Mouse (Mus musculus): ENCODE measurements around the gene Pnpo. TPM values are rescaled to one million over a fixed set of nuclear protein-coding genes. Genes with fewer than 3 reads are reported as not detected.
A peak's percentile ranks its signal among the peaks of the same experiment; 100 is the strongest.

The Pnpo gene
- polyA plus RNA-seq, 1 experiment from 2014 or later, result 18.3 TPM

DNA sequence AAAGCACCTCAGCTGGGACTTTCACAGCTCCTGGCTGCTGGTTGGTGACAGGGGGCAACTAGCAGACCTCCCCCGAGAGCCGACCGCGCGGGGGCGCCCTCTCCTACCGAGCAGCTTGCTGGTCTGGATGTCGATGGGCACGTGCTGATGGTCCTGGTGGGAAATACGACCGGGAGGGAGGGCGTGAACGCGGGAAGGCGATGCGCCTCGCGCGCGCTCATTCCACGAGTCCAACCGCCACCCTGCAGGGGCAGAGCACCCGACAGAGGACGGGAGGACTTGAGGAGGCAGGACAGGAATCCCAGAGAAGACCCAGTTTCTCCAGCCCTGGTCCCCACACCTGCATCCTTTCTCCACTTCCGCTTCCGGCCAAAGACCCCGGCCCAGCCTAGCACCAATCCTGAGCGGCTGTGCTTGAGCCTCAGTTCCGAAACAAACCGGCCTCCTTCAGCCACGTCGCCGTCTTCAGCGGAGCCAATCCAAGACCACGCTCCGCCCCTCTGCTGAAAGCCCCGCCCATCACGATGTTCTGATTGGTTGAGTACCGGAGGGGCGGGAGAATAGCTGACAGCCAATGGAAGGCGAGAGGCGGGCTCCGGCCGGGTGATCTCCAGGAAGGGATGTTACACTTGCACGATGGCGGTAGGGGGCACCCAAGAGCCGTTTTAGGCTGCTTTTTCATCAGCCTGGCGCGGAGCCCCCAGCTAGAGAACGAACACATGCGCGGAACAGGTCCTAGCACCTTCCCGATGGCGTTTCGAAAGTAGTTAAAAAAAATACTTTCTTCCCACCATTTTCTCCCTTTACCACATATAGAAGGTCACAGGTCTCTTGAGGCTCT lies 27.5 kb downstream of the Pnpo start, which contains the start of gene Cdk5rap3:
Cdk5rap3 (minus strand) TSS at position 453 of the 841 bp plus-strand sequence.
- Histone ChIP-seq H3K4me2 (replicated peaks) (peak within 1 kb of the TSS; percentile 98), H3K4me3 (replicated peaks) (peak within 1 kb of the TSS; percentile 78), H3K9ac (replicated peaks) (peak within 1 kb of the TSS; percentile 79), H3K4me1 (replicated peaks) (peaks cover 15% of the 10 kb centered on the region), H3K27ac (peak within 1 kb of the TSS; percentile 72), H3K36me3 (peaks cover 20% of the 10 kb centered on the region), H3K9me3 (no peaks in the 10 kb centered on the region), H3K27me3 (0 out of 2 replicates have a peak, but pooled peaks cover 4% of the 10 kb centered on the region)
- ATAC-seq, result peak; percentile 99
- WGBS, result under 1% methylated on average over 55 of the region's 55 CpGs

DNA sequence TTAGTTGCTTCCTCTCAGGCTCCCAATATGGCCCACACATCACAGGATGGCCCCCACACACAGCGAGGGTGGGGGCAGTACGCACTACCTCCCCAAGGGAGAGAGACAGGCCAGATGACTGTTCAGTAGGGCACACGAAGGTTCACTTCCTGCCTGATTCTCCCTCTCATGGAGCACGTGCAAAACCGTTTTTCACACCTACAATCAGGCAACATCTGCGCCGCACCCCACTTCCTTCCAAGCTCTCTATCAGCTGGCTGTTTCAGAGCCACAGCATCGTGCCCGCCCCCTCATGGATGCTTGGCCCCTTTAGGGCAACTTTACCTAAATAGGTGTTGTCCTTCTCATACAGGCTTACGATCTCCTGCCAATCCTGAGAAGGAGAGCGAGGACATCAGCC lies 31.1 kb downstream of the Pnpo start:
- Histone ChIP-seq H3K4me2 (replicated peaks) (no peak overlapping the region), H3K4me3 (replicated peaks) (no peak overlapping the region), H3K4me1 (replicated peaks) (peaks cover 36% of the 10 kb centered on the region), H3K27me3 (0 out of 2 replicates have a peak, but pooled peaks cover 2% of the 10 kb centered on the region), H3K27ac (no peak overlapping the region), H3K9me3 (no peaks in the 10 kb centered on the region), H3K36me3 (peaks cover 38% of the 10 kb centered on the region), H3K9ac (replicated peaks) (0 out of 2 replicates have a peak overlapping the region, but pooled peaks have one; percentile 12)
- 92% methylated on average over 11 of the region's 11 CpGs for WGBS
- ATAC-seq, result no peak

DNA sequence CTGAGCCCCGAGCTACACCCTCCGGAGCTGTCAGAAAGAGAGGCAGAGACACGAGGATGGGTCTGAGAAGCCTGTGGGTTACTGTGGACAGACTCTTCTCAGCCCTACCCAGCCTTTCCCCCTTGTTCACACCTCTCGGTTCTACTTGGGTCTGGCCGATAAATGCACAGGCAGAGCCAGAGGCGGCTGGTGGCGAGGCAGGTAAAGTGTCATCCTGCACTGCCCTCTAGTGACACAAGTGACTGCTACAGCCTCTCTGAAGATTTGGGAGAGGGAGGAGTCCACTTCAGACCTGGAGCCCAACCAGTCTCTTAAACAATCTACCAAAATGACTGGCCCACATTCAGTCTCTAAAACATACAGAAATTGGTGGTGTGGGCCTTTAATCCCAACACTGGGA lies 33.8 kb downstream of the Pnpo start:
- WGBS, result 20% methylated on average over 7 of the region's 7 CpGs
- peaks cover 53% of the 10 kb centered on the region for H3K4me1 ChIP-seq (replicated peaks)
- H3K4me3 ChIP-seq (replicated peaks), result no peak overlapping the region
- H3K36me3 ChIP-seq, result peaks cover 42% of the 10 kb centered on the region
- H3K9ac ChIP-seq (replicated peaks), result no peak overlapping the region
- H3K27ac ChIP-seq, result peak overlapping the region; percentile 40; the same call in 1 of the 2 replicates
- no peaks in the 10 kb centered on the region for H3K27me3 ChIP-seq
- no peak overlapping the region for H3K4me2 ChIP-seq (replicated peaks)
- peak; percentile 79 for ATAC-seq
- no peaks in the 10 kb centered on the region for H3K9me3 ChIP-seq

DNA sequence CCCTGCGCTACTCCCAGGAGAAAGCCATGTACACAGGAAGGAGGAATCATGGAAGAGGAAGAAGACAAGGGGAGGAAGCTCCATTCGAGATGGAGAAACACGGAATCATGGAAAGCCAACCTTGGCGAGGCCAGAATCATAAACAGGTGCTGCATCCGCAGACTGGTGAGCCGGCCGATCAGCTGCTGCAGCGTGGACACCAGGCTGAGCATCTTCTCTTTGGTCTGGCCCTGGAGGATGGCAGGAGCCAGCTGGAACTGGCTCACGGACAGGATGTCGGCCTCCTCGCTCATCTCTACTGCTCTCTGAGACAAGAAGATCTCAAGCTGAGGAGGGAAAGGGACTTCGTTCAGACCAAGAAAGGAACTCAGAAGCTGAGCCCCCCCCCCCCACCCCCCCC lies 35.2 kb downstream of the Pnpo start:
- 96% methylated on average over 12 of the region's 12 CpGs for WGBS
- no peak overlapping the region for H3K9ac ChIP-seq (replicated peaks)
- H3K4me2 ChIP-seq (replicated peaks), result no peak overlapping the region
- ATAC-seq, result no peak
- peaks cover 53% of the 10 kb centered on the region for H3K4me1 ChIP-seq (replicated peaks)
- no peaks in the 10 kb centered on the region for H3K27me3 ChIP-seq
- peaks cover 42% of the 10 kb centered on the region for H3K36me3 ChIP-seq
- H3K27ac ChIP-seq, result peak overlapping the region; percentile 79; the same call in 1 of the 2 replicates
- no peak overlapping the region for H3K4me3 ChIP-seq (replicated peaks)
- no peaks in the 10 kb centered on the region for H3K9me3 ChIP-seq

DNA sequence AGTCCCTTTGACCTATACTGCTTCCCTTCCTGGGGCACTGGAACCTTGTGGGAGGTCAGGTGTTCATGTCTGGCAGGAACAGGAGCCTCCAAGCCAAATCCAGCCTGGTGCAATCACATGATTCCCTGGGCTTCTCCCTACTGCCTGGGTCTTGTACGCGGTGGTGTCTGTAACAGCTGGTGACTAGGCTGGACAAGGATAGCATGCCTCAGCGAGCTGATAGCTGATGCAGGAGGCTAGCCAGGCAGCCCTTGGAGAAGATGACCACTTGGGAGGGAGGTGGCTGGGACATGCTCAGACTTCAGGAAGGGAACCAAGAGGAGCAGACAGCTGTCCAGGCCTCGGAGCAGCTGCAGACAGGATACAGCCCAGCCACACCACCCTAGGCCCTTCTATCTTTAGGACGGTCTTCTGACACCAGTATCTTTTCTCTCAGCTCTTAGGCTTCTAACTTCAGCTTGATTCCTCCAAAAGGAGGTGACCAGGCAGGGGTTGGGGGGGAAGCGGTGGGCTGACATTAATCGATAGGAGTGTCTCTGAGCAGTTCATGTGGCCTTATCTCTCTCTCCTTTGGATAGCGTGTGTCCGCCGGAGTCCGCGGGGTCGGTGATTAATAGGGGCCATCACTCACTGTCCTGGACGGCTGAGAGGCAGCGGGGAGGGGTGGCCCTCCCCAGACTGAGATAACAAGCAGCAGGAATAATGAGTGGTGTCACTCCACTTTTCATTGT lies 37.2 kb downstream of the Pnpo start:
- Histone ChIP-seq H3K27ac (peak overlapping the region; percentile 79), H3K4me1 (replicated peaks) (peaks cover 73% of the 10 kb centered on the region), H3K4me2 (replicated peaks) (no peak overlapping the region), H3K27me3 (no peaks in the 10 kb centered on the region), H3K4me3 (replicated peaks) (no peak overlapping the region), H3K9ac (replicated peaks) (peak overlapping the region; percentile 50; the same call in 1 of the 2 replicates), H3K36me3 (peaks cover 26% of the 10 kb centered on the region), H3K9me3 (no peaks in the 10 kb centered on the region)
- no peak for ATAC-seq
- 35% methylated on average over 15 of the region's 15 CpGs for WGBS

DNA sequence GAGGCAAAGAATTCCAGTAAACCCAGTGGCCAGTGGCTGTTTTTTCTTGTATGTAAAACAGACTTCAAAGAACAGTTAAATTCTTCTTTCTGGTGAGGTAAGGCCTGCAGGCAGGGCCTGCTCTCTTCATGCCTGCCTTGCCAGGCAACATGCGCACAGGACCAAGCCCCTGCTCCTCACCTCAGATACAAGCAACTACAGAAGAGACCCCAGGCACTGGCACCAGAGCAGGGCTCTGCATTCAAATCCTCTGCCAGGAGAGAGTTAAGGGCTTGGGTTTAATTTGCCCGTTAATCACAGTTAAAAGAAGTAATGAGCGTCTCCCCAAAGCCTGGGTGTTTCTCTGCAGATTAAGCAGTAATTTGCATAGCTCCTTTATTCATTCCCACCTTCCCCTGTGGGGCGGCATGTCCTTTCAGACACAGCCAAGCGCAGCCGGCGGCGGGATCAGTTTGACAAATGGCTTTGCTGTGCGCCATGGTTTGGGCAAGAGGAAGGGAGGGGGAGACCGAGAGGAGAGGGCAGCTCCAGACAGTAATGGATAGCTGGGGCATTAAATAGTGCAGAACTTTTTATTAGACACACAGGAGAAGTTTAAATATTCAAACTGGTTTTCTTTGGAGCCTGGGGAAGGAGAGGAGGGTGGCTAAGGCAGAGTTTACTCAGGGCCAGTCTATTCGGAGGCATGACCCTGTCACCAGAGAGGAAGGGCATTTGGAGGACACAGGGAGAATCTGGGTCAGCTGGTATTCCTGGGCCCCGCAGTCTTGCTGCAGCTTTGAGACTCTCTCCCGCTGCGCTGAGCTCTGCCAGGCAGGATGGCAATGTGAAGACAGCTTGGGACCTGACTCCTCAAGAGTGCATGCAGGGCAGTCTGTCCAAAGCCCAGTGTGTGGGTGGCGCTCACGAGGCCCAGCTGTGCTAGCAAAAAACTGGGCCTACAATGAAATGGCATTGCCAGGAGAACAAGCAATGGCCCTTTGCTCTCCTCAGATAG lies 40.8 kb downstream of the Pnpo start:
- no peaks in the 10 kb centered on the region for H3K9me3 ChIP-seq
- H3K4me3 ChIP-seq (replicated peaks), result no peak overlapping the region
- no peaks in the 10 kb centered on the region for H3K27me3 ChIP-seq
- H3K27ac ChIP-seq, result peak overlapping the region; percentile 92
- ATAC-seq, result peak; percentile 76
- WGBS, result 3% methylated on average over 16 of the region's 16 CpGs
- 0 out of 2 replicates have a peak overlapping the region, but pooled peaks have one; percentile 22 for H3K4me2 ChIP-seq (replicated peaks)
- H3K36me3 ChIP-seq, result peaks cover 6% of the 10 kb centered on the region
- peaks cover 88% of the 10 kb centered on the region for H3K4me1 ChIP-seq (replicated peaks)
- peak overlapping the region; percentile 21; the same call in 1 of the 2 replicates for H3K9ac ChIP-seq (replicated peaks)

DNA sequence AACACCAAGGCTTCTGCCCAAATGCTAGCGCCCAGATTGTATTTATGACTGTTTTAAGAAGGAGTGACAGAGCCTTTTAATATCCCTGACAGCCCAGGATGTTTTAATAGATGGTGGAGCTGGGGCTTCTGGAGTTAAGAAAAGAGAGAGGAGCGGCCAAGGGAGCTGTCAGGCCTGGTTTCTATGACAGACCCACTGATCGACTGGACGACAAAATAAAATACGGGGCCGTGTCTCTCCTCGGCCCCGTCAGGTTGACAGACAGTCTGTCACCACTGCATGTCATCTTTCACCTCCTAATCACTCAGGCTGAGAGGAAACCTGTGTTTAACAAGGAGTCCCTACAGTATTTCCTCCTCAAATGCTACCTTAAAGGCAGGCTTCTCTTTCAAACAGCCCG lies 42.5 kb downstream of the Pnpo start:
- Histone ChIP-seq H3K4me3 (replicated peaks) (no peak overlapping the region), H3K4me1 (replicated peaks) (peaks cover 88% of the 10 kb centered on the region), H3K4me2 (replicated peaks) (no peak overlapping the region), H3K9ac (replicated peaks) (no peak overlapping the region), H3K9me3 (no peaks in the 10 kb centered on the region), H3K27me3 (no peaks in the 10 kb centered on the region), H3K36me3 (no peaks in the 10 kb centered on the region), H3K27ac (peak overlapping the region; percentile 93)
- 44% methylated on average over 9 of the region's 9 CpGs for WGBS
- ATAC-seq, result no peak

DNA sequence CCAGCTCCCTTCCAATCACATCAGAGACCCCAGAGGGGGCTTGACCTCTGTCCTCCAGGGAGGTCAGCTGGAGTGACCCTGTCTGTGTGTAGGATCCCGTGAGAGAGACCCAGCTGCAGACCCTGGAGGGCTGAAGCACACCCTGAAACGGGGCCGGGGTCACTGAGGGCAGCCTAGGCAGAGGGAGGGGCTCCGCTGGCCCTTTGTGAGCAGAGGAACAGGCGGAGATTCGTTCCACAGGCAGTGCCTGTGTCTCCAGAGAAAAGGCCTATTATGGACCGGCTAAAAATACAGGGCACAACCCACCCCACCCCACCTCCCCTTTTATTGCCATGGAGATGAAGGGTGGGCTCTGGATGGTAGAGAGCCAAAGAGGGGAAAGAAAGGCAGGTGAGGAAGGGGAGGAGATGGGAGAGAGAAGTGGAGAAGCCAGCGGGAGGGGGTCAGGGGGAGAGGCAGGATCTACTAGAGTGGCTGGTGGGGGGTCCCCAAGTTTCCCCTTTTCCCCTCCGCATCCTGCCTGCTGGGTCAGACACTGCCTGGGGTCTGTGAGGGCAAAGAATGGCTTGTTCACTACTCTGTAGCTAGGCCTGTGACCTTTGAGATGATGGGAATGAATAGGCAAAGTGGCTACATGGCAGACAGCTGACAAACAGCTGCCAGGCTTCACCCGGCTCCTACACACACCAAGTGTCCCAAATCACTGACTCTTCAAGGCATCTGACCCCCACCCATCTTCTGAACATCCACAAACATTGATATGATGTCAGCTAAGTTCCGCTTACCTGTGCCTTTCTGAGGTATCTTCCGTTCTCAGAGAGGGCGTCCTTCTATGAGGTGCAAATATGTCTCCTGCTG lies 44.1 kb downstream of the Pnpo start:
- Histone ChIP-seq H3K4me3 (replicated peaks) (no peak overlapping the region), H3K27me3 (no peaks in the 10 kb centered on the region), H3K4me2 (replicated peaks) (peak overlapping the region; percentile 26; the same call in 1 of the 2 replicates), H3K27ac (peak overlapping the region; percentile 93), H3K4me1 (replicated peaks) (peaks cover 75% of the 10 kb centered on the region), H3K9ac (replicated peaks) (peak overlapping the region; percentile 39), H3K36me3 (no peaks in the 10 kb centered on the region), H3K9me3 (no peaks in the 10 kb centered on the region)
- 20% methylated on average over 13 of the region's 13 CpGs for WGBS
- ATAC-seq, result peak; percentile 77

DNA sequence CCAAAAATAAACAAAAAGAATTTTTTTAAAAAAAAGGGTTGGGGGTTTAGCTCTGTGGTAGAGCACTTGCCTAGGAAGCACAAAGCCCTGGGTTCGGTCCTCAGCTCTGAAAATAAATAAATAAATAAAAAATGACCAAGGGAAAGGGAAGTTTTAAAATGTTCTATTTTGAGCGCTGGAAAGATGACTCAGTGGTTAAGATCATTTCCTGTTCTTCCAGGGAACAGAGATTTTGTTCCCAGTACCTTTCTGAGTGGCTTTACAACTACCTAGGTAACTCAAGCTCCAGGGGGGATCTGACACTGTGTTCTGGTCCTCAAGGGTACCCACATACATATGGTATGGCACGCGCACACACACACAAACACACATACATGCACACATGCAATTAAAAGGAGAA lies 47.9 kb downstream of the Pnpo start:
- no peak overlapping the region for H3K4me2 ChIP-seq (replicated peaks)
- 97% methylated on average over 4 of the region's 4 CpGs for WGBS
- H3K9ac ChIP-seq (replicated peaks), result no peak overlapping the region
- no peak overlapping the region for H3K27ac ChIP-seq
- H3K36me3 ChIP-seq, result no peaks in the 10 kb centered on the region
- no peaks in the 10 kb centered on the region for H3K27me3 ChIP-seq
- peaks cover 66% of the 10 kb centered on the region for H3K4me1 ChIP-seq (replicated peaks)
- H3K4me3 ChIP-seq (replicated peaks), result no peak overlapping the region
- no peak for ATAC-seq
- no peaks in the 10 kb centered on the region for H3K9me3 ChIP-seq

DNA sequence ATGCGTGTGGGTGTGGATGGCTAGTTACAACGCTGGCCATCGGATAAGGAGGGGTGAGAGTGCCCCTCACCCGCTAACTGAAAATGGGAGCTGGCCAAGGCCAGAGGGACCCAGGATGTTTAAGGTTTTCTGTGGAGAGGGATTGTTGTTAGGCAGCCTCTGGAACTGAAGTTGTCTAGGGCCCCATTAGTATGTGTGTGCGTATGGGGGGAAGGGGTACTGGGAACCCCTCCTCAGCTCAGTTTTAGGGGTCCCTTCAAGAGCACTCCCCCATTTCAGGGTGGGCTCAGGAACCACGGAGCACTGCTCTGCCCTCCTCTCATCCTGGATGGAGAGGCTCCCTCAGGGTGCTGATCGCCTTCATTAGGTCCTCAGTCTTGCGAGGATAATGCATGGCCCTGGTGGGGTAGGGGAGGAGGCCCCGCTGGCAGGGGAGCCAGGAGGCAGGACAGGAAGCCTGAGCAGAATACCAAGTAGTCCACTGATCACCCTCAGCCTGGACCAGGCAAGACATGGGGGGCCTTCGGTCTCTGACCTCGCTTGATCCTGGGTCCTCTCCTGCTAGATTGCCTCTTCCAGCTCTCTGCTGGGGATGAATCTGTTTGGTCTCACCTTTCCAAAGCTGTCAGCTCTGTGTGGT lies 50.5 kb downstream of the Pnpo start:
- peak overlapping the region; percentile 79 for H3K27ac ChIP-seq
- H3K4me3 ChIP-seq (replicated peaks), result no peak overlapping the region
- H3K4me1 ChIP-seq (replicated peaks), result peaks cover 43% of the 10 kb centered on the region
- H3K9ac ChIP-seq (replicated peaks), result no peak overlapping the region; the same call in 1 of the 2 replicates
- H3K36me3 ChIP-seq, result no peaks in the 10 kb centered on the region
- peak; percentile 72 for ATAC-seq
- WGBS, result 41% methylated on average over 11 of the region's 11 CpGs
- no peaks in the 10 kb centered on the region for H3K9me3 ChIP-seq
- no peaks in the 10 kb centered on the region for H3K27me3 ChIP-seq
- H3K4me2 ChIP-seq (replicated peaks), result no peak overlapping the region
